Mouse (Mus musculus) embryonic facial prominence, embryonic 13.5 days (tissue): ENCODE data around the gene Arl6ip1. TPM values are rescaled to one million over a fixed set of nuclear protein-coding genes. Genes with fewer than 3 reads are reported as not detected.

ENCODE experiments used
- ATAC-seq: fragments of 200-750 bp; cut with Nextera tagmentation; 2 replicates; pipeline ENCODE4 v1.8.0; 2017; ENCODE audit warnings: low read depth; ENCODE audit not compliant: insufficient number of reproducible peaks, insufficient read depth, low FRiP score, low TSS enrichment
- H3K27ac ChIP-seq: fragments of 300-500 bp; sonication (generic); 2 replicates; pipeline ENCODE4 v1.5.1; 2015; ENCODE audit warnings: moderate library complexity, mild to moderate bottlenecking, inconsistent platforms
- H3K27me3 ChIP-seq: fragments of 300-500 bp; sonication (generic); 2 replicates; pipeline ENCODE4 v1.6.1; 2015; ENCODE audit warnings: mild to moderate bottlenecking, inconsistent platforms
- H3K36me3 ChIP-seq: fragments of 300-500 bp; sonication (generic); 2 replicates; pipeline ENCODE4 v1.6.1; 2015; ENCODE audit warnings: mild to moderate bottlenecking, inconsistent platforms
- H3K4me1 ChIP-seq: fragments of 300-500 bp; sonication (generic); 2 replicates; pipeline ENCODE4 v1.6.1; 2015; ENCODE audit warnings: inconsistent platforms
- H3K4me2 ChIP-seq: fragments of 300-500 bp; sonication (generic); 2 replicates; pipeline ENCODE4 v1.6.1; 2015; ENCODE audit warnings: moderate library complexity, mild to moderate bottlenecking, inconsistent platforms
- H3K4me3 ChIP-seq: fragments of 300-500 bp; sonication (generic); 2 replicates; pipeline ENCODE4 v1.5.1; 2015; ENCODE audit warnings: mild to moderate bottlenecking, inconsistent platforms
- H3K9ac ChIP-seq: fragments of 300-500 bp; sonication (generic); 2 replicates; pipeline ENCODE4 v1.6.1; 2015; ENCODE audit warnings: mild to moderate bottlenecking, inconsistent platforms
- H3K9me3 ChIP-seq: fragments of 300-500 bp; sonication (generic); 2 replicates; pipeline ENCODE4 v1.6.1; 2016; ENCODE audit warnings: inconsistent platforms
- WGBS: fragments of 180-500 bp; shearing (Covaris S2); methylation state at CpG from one replicate; pipeline ENCODE4 v1.1.7; 2015; ENCODE audit warnings: mixed read lengths; 5-methylcytosine and 5-hydroxymethylcytosine counted together
- polyA plus RNA-seq: library from polyadenylated mRNA; unstranded; fragments of >200 nt; fragmentation: Nextera tagmentation; extraction: Ambion mirVana; gene quantifications from 2 replicates; pipeline ENCODE4 v1.2.1, GENCODE M21; 2015

The Arl6ip1 gene
- polyA plus RNA-seq, 1 experiment from 2014 or later: 530 TPM

DNA sequence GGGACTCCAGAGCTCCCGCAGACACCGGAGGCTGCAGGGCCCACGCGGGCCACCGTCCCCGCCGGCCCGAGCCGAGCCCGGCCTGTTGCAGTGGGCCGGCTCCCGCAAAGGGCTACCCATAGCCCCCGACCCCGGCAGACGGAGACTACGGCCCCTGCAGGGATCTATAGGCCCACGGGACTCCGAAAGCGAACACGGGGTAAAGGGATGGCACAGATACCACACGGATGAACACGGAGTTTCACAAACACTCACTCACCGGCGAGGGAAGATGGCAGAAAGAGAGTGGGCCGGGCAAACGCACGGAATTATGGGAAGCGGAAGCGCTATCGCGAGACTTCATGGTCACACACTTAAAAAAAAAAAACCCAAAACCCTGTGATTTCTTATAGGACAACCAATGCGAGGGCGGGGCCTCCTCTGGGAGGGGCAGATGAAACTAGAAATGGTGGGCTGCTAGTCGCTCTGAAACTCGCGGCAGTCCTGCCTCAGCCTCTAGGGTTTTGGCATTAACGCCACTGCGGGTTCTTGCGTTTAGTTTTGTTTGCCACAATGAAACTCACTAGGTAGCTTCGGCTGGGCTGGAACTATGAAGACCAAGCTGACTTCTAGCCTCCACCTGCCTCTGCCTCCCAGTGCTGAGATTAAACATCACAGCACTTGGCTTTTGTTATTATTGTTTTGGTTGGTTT lies 13.4 kb downstream of the Arl6ip1 start, which contains the start of gene Rps15a:
Gene Rps15a, minus strand, starts transcription at position 312 of the 692 bp plus-strand sequence.
- WGBS: under 1% methylated on average over 40 of the region's 40 CpGs
- H3K36me3 ChIP-seq: peaks cover 67% of the 10 kb centered on the region
- H3K4me3 ChIP-seq: peak within 1 kb of the TSS; percentile 97
- peaks cover 41% of the 10 kb centered on the region for H3K4me1 ChIP-seq
- ATAC-seq: peak; percentile 69
- no peaks in the 10 kb centered on the region for H3K9me3 ChIP-seq
- no peaks in the 10 kb centered on the region for H3K27me3 ChIP-seq
- H3K4me2 ChIP-seq: peak within 1 kb of the TSS; percentile 89
- peak within 1 kb of the TSS; percentile 100 for H3K9ac ChIP-seq
- peak within 1 kb of the TSS; percentile 94 for H3K27ac ChIP-seq

DNA sequence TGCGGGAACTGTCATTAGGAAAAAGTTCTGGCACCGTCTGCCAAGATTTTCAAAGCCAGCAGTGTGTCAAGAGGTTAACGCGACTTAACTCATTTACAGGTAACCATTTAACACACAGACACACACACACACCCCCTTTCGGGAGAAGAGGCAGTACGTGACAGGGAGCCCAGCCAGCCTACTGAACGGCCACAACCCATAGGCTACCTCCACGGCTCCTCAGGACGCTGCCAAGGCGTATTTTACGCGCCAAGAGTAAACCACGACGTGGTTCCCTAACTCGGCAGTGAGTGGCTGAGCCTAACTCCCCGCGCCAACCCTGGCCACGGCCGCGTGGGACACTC lies 14.0 kb downstream of the Arl6ip1 start:
- no peaks in the 10 kb centered on the region for H3K9me3 ChIP-seq
- no peak; the same call in 1 of the 2 replicates for ATAC-seq
- H3K36me3 ChIP-seq: peaks cover 67% of the 10 kb centered on the region
- peaks cover 45% of the 10 kb centered on the region for H3K4me1 ChIP-seq
- H3K27ac ChIP-seq: peak overlapping the region; percentile 94
- no peaks in the 10 kb centered on the region for H3K27me3 ChIP-seq
- peak overlapping the region; percentile 100 for H3K9ac ChIP-seq
- H3K4me3 ChIP-seq: peak overlapping the region; percentile 97
- peak overlapping the region; percentile 89 for H3K4me2 ChIP-seq
- under 1% methylated on average over 20 of the region's 20 CpGs for WGBS

DNA sequence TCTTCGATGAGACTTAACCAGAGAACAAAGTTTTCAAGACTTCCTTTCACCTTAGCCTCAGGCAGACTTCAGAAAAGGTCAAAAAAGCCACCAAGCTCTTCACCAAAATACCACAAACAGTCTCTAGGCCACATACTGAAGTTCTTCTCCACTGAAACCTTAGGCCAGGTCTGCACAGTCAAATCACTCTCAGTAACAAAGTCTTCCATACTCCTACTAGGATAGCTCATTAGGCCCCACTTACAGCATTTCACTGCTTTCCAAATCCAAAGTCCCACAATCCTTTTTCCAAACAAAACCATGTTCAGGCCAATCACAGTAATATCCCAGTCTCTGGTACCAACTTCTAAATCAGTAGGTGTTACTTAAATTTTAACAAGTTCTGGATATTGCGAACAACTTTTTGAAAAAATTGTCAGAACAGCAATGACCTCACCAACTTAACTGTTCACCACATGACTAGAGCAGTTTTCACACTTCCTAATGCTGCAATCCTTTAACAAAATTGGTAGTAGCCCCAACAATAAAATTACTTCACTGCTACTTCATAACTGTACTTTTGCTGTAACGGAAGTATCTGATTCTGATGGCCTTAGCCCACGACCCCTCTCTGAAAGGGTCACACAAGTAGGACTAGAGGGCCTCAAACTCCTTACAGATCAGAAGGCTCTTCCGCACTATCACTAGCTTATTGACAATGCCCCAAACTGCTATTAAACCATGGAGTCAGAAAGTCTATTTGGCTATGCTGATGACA lies 15.7 kb downstream of the Arl6ip1 start:
- peak overlapping the region; percentile 97 for H3K4me3 ChIP-seq
- peak overlapping the region; percentile 89 for H3K4me2 ChIP-seq
- peak overlapping the region; percentile 100 for H3K9ac ChIP-seq
- no peaks in the 10 kb centered on the region for H3K27me3 ChIP-seq
- no peak for ATAC-seq
- 64% methylated on average over 5 of the region's 5 CpGs for WGBS
- H3K9me3 ChIP-seq: no peaks in the 10 kb centered on the region
- no peak overlapping the region for H3K27ac ChIP-seq
- H3K36me3 ChIP-seq: peaks cover 67% of the 10 kb centered on the region
- peaks cover 45% of the 10 kb centered on the region for H3K4me1 ChIP-seq

DNA sequence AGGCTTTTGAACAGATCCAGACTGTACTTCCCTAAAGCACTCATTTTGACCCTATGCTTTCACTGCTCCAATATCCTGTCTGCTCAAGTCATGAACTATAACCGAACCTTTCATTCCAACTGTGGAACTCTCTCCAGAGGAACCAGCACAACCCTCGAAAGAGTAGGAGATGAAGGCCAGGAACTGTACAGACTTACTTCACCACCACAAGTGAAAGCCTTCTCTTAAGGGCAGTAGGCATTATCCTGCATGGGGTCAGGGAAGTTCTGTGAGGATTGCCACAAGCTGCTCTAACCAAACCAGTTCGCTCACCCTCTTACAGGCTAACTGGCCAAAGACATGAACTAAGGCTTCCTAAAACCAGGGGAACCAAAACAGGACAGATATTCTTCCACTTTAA lies 18.3 kb downstream of the Arl6ip1 start:
- WGBS: 74% methylated on average over 3 of the region's 3 CpGs
- Histone ChIP-seq H3K4me3 (peak overlapping the region; percentile 13), H3K27me3 (no peaks in the 10 kb centered on the region), H3K9me3 (no peaks in the 10 kb centered on the region), H3K36me3 (peaks cover 86% of the 10 kb centered on the region), H3K27ac (no peak overlapping the region), H3K4me1 (peaks cover 45% of the 10 kb centered on the region), H3K9ac (peak overlapping the region; percentile 51), H3K4me2 (peak overlapping the region; percentile 89)
- no peak for ATAC-seq

- no peak overlapping the region for H3K9ac ChIP-seq
- H3K27ac ChIP-seq: no peak overlapping the region
- no peaks in the 10 kb centered on the region for H3K9me3 ChIP-seq
- H3K4me1 ChIP-seq: peaks cover 21% of the 10 kb centered on the region
- no peaks in the 10 kb centered on the region for H3K27me3 ChIP-seq
- H3K36me3 ChIP-seq: peaks cover 87% of the 10 kb centered on the region
- no peak overlapping the region for H3K4me2 ChIP-seq
- 71% methylated on average over 1 of the region's 1 CpGs for WGBS
- H3K4me3 ChIP-seq: no peak overlapping the region
- ATAC-seq: no peak
Measured at GRCm38 (mm10) chr7:118107671-118108070, 21.8 kb downstream of the Arl6ip1 start.

DNA sequence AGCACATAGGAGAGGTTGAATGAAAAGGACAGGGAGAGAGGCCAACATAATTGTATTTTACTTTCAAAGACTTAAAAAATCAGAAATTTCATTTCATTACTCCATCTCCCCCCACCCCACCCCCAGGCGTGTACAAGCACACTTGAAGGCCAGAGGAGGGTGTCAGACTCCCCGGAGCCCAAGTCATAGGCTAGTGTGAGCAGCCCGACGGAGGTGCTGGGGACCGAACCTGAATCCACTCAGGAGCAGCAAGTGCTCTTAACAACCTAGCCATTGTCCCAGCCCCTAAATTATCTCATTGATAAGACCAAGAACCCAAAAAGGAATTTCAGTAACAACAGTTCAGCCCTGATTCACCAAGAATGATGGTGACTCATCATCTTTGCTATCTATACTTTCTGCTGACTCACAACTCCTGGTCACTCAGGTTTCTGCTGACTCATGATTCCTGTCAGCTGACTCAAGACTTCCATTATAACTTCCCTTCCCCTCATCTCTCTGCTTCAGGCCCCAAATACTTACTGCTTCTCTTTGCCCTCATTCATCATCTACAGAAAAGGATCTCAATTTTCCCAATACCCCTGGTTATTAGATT lies 24.9 kb downstream of the Arl6ip1 start:
- 69% methylated on average over 5 of the region's 5 CpGs for WGBS
- Histone ChIP-seq H3K4me3 (no peak overlapping the region), H3K27ac (no peak overlapping the region), H3K9ac (no peak overlapping the region), H3K9me3 (no peaks in the 10 kb centered on the region), H3K27me3 (no peaks in the 10 kb centered on the region), H3K4me1 (no peaks in the 10 kb centered on the region), H3K36me3 (peaks cover 57% of the 10 kb centered on the region), H3K4me2 (no peak overlapping the region)
- ATAC-seq: no peak

DNA sequence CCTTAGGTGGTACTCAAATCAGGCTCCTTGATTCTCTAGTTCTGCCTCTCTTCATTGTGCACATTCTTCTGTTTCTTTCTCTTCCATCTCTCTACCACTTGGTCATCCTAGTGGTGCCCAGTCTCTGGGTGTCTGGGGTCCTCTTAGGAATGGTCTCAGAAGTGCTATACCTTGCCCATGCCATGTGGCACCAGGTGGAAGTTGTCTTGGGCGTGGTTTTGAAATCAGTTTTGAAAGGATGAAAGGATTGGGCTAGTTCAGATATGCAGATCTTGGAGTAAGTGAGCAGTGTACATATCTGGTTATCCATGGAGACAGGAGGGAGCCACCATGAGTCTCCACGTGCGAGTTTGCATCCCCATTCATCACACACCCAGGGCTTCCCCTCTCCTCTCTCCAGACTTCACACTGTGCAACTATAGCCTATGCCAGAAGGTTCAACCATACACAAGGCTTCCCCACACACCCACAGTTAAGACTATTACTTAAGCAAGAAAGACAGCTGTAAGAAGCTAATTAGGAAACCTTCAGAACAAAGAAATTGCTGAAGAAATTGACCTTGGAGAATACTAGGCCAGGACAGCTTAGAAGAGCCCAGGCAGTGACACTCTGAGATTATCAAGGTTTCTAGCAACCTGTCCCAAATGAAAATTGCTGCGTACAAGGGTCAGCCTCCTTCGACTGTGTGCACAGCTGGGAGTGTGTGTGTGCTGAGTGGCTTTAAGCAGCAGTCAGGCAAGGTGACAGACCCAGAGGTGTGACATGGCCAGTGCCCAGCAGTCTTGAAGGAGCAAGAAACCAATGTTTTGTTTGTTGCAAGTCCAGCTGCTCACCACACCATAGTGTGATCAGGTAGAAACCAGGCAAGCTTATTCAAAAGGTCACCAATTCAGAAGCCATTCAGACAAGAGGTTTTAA lies 25.7 kb downstream of the Arl6ip1 start:
- H3K4me2 ChIP-seq: no peak overlapping the region
- ATAC-seq: peak; percentile 16; the same call in 1 of the 2 replicates
- H3K9me3 ChIP-seq: no peaks in the 10 kb centered on the region
- no peak overlapping the region for H3K27ac ChIP-seq
- 42% methylated on average over 5 of the region's 5 CpGs for WGBS
- H3K27me3 ChIP-seq: no peaks in the 10 kb centered on the region
- H3K9ac ChIP-seq: no peak overlapping the region
- H3K4me3 ChIP-seq: no peak overlapping the region
- peaks cover 49% of the 10 kb centered on the region for H3K36me3 ChIP-seq
- H3K4me1 ChIP-seq: no peaks in the 10 kb centered on the region

- ATAC-seq: peak; percentile 15; the same call in 1 of the 2 replicates
- no peaks in the 10 kb centered on the region for H3K27me3 ChIP-seq
- no peak overlapping the region for H3K4me2 ChIP-seq
- peaks cover 40% of the 10 kb centered on the region for H3K36me3 ChIP-seq
- H3K27ac ChIP-seq: no peak overlapping the region; the same call in 1 of the 2 replicates
- H3K9me3 ChIP-seq: no peaks in the 10 kb centered on the region
- H3K9ac ChIP-seq: no peak overlapping the region
- no peaks in the 10 kb centered on the region for H3K4me1 ChIP-seq
- no peak overlapping the region for H3K4me3 ChIP-seq
- 40% methylated on average over 4 of the region's 4 CpGs for WGBS
Measured at GRCm38 (mm10) chr7:118102678-118103461, 26.6 kb downstream of the Arl6ip1 start.

DNA sequence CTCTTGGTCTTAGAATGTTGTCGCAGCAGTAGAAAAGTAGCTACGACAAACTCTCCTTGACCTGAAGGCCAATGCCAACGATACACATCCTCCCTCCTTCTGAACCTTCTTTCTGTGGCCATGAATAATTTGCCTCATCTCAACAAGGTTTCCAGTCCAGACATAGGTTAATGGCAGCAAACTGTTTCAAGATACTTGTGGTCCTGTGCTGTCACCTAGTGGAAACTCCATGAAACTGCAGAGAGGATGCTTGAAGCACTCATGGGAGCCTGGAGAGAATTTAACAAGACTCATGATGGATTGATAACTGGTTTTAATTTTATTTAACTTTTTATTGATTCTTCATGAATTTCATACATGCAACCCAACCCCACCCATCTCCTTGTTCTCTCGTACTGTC lies 27.2 kb downstream of the Arl6ip1 start:
- no peak overlapping the region; the same call in 1 of the 2 replicates for H3K27ac ChIP-seq
- peaks cover 34% of the 10 kb centered on the region for H3K36me3 ChIP-seq
- no peaks in the 10 kb centered on the region for H3K4me1 ChIP-seq
- no peaks in the 10 kb centered on the region for H3K27me3 ChIP-seq
- H3K4me2 ChIP-seq: no peak overlapping the region
- 43% methylated on average over 4 of the region's 4 CpGs for WGBS
- no peak overlapping the region for H3K4me3 ChIP-seq
- H3K9ac ChIP-seq: no peak overlapping the region
- no peak for ATAC-seq
- H3K9me3 ChIP-seq: no peaks in the 10 kb centered on the region

DNA sequence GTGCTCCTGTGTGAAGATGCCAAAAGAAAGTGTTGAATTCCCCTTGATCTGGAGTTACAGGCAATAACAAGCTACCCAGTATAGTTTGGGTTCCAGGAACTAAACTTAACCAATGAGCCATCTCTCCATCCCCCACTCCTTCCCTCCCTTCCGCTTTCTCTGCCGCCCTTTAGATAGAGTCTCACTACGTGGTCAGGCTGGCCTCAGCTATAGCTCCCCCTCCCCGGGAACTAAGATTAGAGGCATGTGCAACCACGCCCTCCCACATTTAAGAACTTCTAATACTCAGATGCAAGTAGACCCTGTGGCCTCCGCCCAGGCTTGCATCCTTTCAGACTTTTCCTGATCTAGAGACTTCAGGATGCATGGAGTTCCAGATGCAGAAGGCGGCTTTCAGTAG lies 31.8 kb downstream of the Arl6ip1 start:
- Histone ChIP-seq H3K27ac (no peak overlapping the region), H3K27me3 (no peaks in the 10 kb centered on the region), H3K36me3 (no peaks in the 10 kb centered on the region), H3K9me3 (no peaks in the 10 kb centered on the region), H3K4me1 (no peaks in the 10 kb centered on the region), H3K9ac (no peak overlapping the region), H3K4me3 (no peak overlapping the region), H3K4me2 (no peak overlapping the region)
- WGBS: 61% methylated on average over 7 of the region's 7 CpGs
- no peak for ATAC-seq
